Mouse (Mus musculus) C2C12 (cell line): Measurements from ENCODE around the gene Cnot6. TPM values are rescaled to one million over a fixed set of nuclear protein-coding genes. Genes with fewer than 3 reads are reported as not detected.

Source experiments
- H3K27me3 ChIP-seq: one replicate; pipeline ENCODE4 v1.6.1; 2011; ENCODE audit not compliant: control insufficient read depth, insufficient read depth, insufficient read length
- H3K36me3 ChIP-seq: one replicate; pipeline ENCODE4 v1.6.1; 2011; ENCODE audit not compliant: control insufficient read depth, insufficient read depth
- H3K4me3 ChIP-seq: one replicate; pipeline ENCODE4 v1.5.1; 2011; ENCODE audit warnings: mild to moderate bottlenecking, control low read depth; ENCODE audit not compliant: poor library complexity, insufficient read depth, severe bottlenecking
- H3K79me2 ChIP-seq: one replicate; pipeline ENCODE4 v1.6.1; 2011; ENCODE audit not compliant: control insufficient read depth, insufficient read depth
- H3K79me3 ChIP-seq: one replicate; pipeline ENCODE4 v1.6.1; 2011; ENCODE audit warnings: low read depth, control low read depth
- H3ac ChIP-seq: one replicate; pipeline ENCODE3; 2011; ENCODE audit warnings: low read depth; ENCODE audit not compliant: control insufficient read depth, insufficient read length
- CEBPB ChIP-seq: IDR thresholded peaks from one replicate; pipeline ENCODE4 v1.6.1; 2011; ENCODE audit warnings: low read depth, mild to moderate bottlenecking, control low read depth, moderate library complexity
- CTCF ChIP-seq: IDR thresholded peaks from one replicate; pipeline ENCODE4 v1.5.1; 2011; ENCODE audit not compliant: control insufficient read depth, insufficient read depth, insufficient read length
- FOSL1 ChIP-seq: IDR thresholded peaks from one replicate; pipeline ENCODE4 v1.8.0; 2011; ENCODE audit warnings: mild to moderate bottlenecking, low read length; ENCODE audit not compliant: poor library complexity, insufficient read depth, severe bottlenecking
- MAX ChIP-seq: IDR thresholded peaks from one replicate; pipeline ENCODE4 v1.6.1; 2011; ENCODE audit warnings: mild to moderate bottlenecking, control low read depth
- MYOD1 ChIP-seq: IDR thresholded peaks from one replicate; pipeline ENCODE4 v1.6.1; 2011; ENCODE audit warnings: low read depth; ENCODE audit not compliant: control insufficient read depth, insufficient read length
- MYOG ChIP-seq: IDR thresholded peaks from one replicate; pipeline ENCODE4 v1.6.1; 2011; ENCODE audit not compliant: control insufficient read depth, insufficient read length; ENCODE audit errors: extremely low read depth
- USF1 ChIP-seq: IDR thresholded peaks from one replicate; pipeline ENCODE4 v1.6.1; 2011; ENCODE audit warnings: low read depth, mild to moderate bottlenecking, control low read depth, moderate library complexity
- polyA plus RNA-seq: library from polyadenylated mRNA; unstranded; fragments of >200 nt; fragmentation: generic; extraction: Trizol; gene quantifications from one replicate; pipeline ENCODE4 v1.2.1, GENCODE M21; 2012; ENCODE audit warnings: missing spikeins

The Cnot6 gene
- polyA plus RNA-seq, 1 experiment, result 20.4 TPM

DNA sequence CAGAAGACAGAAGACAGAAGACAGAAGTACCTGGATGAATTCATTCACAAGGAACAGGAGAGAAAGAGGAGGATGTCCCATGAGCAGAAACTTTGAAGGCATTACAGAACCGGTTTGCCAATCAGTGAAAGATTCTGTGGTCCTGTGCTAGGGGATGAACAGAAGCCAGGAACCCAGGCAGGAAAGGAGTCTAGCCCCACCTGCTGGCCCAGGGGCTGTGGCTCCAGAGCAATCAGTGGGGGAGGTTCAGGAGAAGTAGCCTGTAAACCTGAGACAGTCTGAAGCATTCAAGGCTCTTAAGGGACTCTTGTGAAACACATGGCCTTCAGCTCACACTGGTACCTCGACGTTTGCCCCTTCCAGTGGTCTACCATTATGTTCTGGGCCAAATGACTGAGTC lies 81.4 kb downstream of the Cnot6 start:
- TF ChIP-seq CTCF (no peak), MYOD1 (no peak), USF1 (no peak), MAX (no peak), CEBPB (no peak), MYOG (no peak), FOSL1 (no peak)
- Histone ChIP-seq H3K27me3 (peaks cover 50% of the 10 kb centered on the region), H3ac (no peak overlapping the region), H3K79me2 (no peaks in the 10 kb centered on the region), H3K36me3 (no peaks in the 10 kb centered on the region), H3K79me3 (no peaks in the 10 kb centered on the region), H3K4me3 (no peak overlapping the region)

DNA sequence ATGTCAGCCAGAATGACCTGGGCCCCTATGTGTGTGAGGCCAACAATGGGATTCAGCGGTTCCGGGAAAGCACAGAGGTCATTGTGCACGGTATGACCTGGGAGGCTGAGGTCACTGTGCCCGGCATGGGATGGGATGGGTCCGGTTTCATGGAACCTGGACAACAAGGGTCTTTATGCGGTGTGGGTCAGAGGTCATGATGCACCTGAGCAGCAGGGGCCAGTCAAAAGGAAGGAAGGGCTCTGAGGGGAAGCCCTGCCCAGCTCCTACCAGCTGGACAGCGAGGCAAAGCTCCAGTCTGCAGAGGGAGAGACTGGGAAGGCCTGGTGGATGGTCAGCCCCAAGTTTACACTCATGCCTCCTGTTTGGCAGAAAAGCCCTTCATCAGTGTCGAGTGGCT lies 85.8 kb downstream of the Cnot6 start:
- Histone ChIP-seq H3K36me3 (no peaks in the 10 kb centered on the region), H3K79me2 (no peaks in the 10 kb centered on the region), H3K27me3 (peaks cover 27% of the 10 kb centered on the region), H3ac (no peak overlapping the region), H3K4me3 (no peak overlapping the region), H3K79me3 (no peaks in the 10 kb centered on the region)
- no peak for TF ChIP-seq CTCF
- no peak for TF ChIP-seq MYOG
- no peak for TF ChIP-seq CEBPB
- no peak for TF ChIP-seq MYOD1
- no peak for TF ChIP-seq MAX
- TF ChIP-seq FOSL1, result no peak
- TF ChIP-seq USF1, result no peak

DNA sequence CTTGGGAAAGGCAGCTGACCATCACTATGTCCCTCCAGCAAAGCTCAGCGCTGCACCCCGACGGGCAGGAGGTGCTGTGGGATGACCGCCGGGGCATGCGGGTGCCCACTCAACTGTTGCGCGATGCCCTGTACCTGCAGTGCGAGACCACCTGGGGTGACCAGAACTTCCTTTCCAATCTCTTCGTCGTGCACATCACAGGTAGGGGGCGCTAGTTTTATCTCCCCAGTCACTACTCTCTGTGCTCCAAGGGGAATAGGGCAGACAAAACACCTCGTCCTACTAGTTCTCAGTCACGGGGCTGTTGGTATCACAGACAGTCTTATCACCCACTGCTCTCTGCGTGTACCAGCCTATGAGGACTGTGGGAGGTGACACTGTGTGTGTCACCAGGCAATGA lies 86.7 kb downstream of the Cnot6 start:
- Histone ChIP-seq H3ac (no peak overlapping the region), H3K36me3 (no peaks in the 10 kb centered on the region), H3K27me3 (peaks cover 30% of the 10 kb centered on the region), H3K4me3 (no peak overlapping the region), H3K79me2 (no peaks in the 10 kb centered on the region), H3K79me3 (no peaks in the 10 kb centered on the region)
- TF ChIP-seq USF1 (no peak), CEBPB (no peak), CTCF (no peak), MYOD1 (no peak), MYOG (no peak), MAX (no peak), FOSL1 (no peak)

DNA sequence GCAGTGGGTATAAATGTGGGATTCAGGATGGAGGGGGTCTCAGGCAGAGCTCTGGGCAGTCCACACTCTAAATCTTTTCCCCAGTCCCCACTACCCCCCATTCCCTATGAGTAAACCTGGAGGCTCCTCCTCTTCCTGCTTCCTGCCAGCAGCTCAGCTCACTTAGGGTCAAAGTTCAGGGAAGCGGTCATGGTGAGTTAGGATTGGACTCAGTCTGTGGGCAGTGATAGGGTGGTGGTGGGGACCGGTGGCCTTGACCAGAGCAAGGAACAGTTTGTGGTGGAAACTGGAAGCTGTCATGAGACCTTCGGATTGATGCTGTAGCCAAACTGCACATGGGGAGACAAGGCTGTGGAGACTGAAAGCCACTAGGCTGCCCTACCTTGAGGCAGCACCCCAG lies 88.4 kb downstream of the Cnot6 start:
- Histone ChIP-seq H3K4me3 (no peak overlapping the region), H3K27me3 (peaks cover 32% of the 10 kb centered on the region), H3K79me2 (no peaks in the 10 kb centered on the region), H3K79me3 (no peaks in the 10 kb centered on the region), H3ac (no peak overlapping the region), H3K36me3 (no peaks in the 10 kb centered on the region)
- TF ChIP-seq MYOD1 (no peak), CTCF (no peak), MAX (no peak), FOSL1 (no peak), CEBPB (no peak), MYOG (no peak), USF1 (no peak)

DNA sequence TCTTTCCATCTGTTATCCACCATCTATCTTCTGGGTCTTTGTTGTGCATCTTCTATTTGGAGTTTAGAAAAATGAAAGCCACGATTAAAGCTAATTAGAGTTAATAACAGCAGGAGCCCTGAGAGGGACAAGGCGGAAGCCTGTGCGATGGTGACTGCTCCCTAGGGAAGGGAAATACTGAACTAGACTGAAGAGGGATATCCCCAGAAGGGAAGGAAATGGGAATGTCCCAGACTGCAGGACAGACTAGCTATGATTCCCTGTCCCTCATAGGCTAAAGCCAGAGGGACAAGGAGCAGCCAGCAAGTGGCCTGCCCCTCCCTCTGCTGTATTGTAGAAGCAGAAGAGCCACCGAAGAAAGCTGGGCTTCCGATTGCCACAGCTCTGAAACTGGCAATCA lies 90.6 kb downstream of the Cnot6 start:
- Histone ChIP-seq H3K79me2 (no peaks in the 10 kb centered on the region), H3ac (no peak overlapping the region), H3K4me3 (no peak overlapping the region), H3K36me3 (no peaks in the 10 kb centered on the region), H3K27me3 (peaks cover 46% of the 10 kb centered on the region), H3K79me3 (no peaks in the 10 kb centered on the region)
- no peak for TF ChIP-seq CTCF
- TF ChIP-seq USF1, result no peak
- TF ChIP-seq CEBPB, result no peak
- TF ChIP-seq MYOG, result no peak
- TF ChIP-seq MYOD1, result no peak
- TF ChIP-seq FOSL1, result no peak
- no peak for TF ChIP-seq MAX

Other genes starting within 250 kb of the Cnot6 start
- not detected for gene Olfr1386, start 247.7 kb downstream of the Cnot6 start, polyA plus RNA-seq
- gene Olfr1385, start 223.7 kb downstream of the Cnot6 start, polyA plus RNA-seq, result not detected
- not detected for gene Olfr1384, start 206.0 kb downstream of the Cnot6 start, polyA plus RNA-seq
- gene Olfr1383, start 193.1 kb downstream of the Cnot6 start, polyA plus RNA-seq, result not detected
- not detected for gene Olfr1382, start 184.5 kb downstream of the Cnot6 start, polyA plus RNA-seq
- gene Olfr1381, start 169.3 kb downstream of the Cnot6 start, polyA plus RNA-seq, result not detected
- not detected for gene Olfr1380, start 155.8 kb downstream of the Cnot6 start, polyA plus RNA-seq
- gene Flt4, start 103.5 kb downstream of the Cnot6 start, polyA plus RNA-seq, result 0.02 TPM
- not detected for gene Scgb3a1, start 49.1 kb downstream of the Cnot6 start, polyA plus RNA-seq
- 0.02 TPM for gene Gfpt2, start 81.5 kb upstream of the Cnot6 start, polyA plus RNA-seq
- gene Mapk9, start 134.0 kb upstream of the Cnot6 start, polyA plus RNA-seq, result 10.1 TPM
- not detected for gene Rasgef1c, start 189.1 kb upstream of the Cnot6 start, polyA plus RNA-seq